Mouse (Mus musculus): ENCODE data around the gene Gramd4.
"Not testable (repeated sequence)": the region's sequence is repeated elsewhere in the genome, so short reads cannot be mapped to it uniquely, and the experiment has no call there.

The Gramd4 gene

DNA sequence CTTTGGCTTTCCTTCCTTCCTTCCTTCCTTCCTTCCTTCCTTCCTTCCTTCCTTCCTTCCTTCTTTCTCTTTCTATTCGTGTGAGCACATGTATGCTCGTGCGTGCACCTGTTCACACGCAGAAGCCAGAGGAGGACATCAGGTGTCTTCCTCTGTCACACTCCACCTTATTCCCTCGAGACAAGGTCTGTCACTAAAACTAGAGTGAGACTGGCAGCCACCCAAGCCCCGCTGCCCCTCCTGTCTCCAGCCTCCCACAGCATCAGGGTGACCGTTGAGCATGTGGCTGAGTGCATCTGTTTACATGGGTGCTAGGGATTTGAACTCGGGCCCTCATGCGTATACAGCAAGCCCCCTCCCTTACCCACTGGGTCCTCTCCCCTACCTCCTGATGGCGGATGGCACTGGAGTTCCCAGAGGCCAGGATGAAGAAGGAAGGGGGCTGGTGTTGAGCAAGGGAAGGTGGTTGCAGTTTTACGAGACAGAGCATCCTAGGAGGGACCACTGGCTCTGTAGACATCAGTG lies 30.8 kb downstream of the Gramd4 start:
- DNase-seq (ENCODE audit: extremely low read depth, insufficient read length, low spot score) = no peak

DNA sequence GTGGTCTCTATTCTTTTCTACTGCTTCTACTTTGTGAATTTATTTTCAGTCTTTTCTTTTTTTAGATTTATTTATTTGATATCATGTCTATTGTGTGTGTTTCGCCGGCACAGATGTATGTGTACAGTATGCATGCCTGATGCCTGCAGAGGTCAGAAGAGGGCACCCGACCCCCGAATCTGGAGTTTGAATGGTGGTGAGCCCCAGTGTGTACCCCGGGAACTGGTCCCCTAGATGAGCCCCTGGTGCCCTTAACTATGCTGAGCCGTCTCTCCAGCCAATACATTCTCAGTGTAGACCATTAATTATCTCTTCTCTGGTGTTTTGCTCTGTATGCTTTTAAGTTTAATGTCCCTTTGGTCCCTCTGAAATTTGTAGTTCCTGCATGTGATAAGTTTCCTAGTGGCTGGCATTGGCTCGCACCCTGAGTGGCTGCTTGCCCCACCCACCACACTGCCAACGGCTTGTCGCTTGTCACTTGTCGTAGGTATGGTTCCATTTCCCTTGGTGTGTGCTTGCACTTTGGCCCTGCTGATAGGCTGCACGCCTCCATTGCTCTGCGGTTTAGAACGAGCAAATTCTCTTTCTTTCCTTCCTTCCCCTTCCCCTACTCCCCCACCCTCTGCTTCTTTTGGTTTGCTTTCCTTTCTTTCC lies 31.7 kb downstream of the Gramd4 start:
- no peak for DNase-seq (ENCODE audit: extremely low read depth, insufficient read length, low spot score)

DNA sequence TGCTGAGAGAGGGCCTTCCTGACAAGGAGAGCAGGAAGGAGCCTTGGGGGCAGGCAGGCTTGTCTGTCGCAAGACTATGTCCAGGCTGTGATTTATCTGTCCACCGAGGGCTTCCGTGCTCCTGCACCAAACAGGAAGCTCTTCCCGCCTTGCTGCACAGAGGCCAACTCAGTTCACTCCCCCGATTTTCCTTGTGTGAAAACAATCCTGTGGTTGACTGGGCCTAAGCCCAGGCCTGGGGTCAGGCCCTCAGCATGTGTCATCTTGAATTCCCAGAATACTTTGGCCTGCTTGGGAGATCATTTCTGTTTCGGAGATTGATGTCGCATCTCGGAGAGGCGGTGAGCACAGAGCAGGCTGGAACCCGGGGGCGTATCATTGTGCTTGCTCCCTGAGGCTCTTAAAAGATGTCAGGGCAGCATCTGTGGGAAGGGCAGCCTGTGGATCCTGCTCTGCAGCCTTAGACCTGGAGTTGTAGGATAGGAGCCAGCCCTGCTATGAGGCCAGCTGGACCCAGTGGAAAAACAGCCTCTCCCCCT lies 32.6 kb downstream of the Gramd4 start:
- DNase-seq (ENCODE audit: extremely low read depth, insufficient read length, low spot score) = peak; percentile 87

DNA sequence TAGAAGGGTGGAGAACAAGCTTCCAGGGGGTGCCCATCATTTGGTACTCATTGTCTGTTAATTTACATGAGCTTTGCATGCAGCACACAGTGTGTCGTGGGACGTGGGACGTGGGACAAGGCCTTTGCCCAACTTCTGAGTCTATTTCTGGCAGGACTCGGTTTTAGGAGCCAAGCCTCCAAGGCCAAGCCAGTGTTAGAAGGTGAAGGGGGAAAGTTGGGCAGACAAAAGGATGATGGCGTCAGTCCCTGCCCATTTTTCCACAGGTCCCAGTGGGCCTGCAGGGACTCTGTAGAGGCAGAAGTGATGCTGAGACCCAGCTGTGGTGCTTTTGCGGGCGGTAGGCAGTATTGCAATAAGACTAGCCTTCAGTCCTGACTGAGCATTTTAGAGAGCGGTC lies 33.1 kb downstream of the Gramd4 start:
- no peak for DNase-seq (ENCODE audit: extremely low read depth, insufficient read length, low spot score)

DNA sequence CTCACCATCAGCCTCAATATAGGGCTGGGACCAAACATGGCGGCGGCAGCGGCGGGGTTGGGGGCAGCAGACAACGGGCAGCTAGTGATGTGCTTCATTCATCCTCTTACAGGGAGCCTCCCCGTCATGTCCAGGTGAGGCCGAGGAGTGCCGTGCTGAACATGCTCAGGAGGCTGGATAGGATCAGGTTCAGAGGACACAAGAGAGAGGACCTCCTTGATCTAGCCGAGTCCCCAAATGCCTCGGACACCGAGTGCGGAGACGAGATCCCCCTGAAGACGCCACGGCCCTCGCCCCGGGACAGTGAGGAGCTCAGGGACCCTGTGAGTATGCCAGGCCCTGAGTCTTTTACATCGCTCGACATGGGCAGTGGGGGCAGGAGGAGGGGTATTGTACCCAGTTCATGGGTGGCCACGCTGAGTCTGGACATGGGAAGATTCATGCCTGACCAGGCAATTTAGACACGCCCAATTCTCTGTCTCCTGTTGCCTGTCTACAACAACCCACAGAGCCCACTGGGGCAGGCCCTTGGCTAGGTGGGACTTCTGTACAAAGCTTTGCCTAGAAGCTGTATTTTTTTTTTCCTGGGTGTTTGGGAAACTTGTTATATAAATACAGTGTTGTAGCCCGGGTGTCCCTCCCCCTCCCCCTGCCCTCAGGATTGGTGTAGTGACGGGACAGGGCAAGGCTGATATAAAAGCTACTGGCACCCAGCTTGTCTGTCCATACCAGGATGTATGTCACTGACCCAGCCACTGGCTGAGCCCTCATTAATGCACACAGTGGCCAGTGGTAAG lies 33.9 kb downstream of the Gramd4 start:
- no peak for DNase-seq (ENCODE audit: extremely low read depth, insufficient read length, low spot score)

DNA sequence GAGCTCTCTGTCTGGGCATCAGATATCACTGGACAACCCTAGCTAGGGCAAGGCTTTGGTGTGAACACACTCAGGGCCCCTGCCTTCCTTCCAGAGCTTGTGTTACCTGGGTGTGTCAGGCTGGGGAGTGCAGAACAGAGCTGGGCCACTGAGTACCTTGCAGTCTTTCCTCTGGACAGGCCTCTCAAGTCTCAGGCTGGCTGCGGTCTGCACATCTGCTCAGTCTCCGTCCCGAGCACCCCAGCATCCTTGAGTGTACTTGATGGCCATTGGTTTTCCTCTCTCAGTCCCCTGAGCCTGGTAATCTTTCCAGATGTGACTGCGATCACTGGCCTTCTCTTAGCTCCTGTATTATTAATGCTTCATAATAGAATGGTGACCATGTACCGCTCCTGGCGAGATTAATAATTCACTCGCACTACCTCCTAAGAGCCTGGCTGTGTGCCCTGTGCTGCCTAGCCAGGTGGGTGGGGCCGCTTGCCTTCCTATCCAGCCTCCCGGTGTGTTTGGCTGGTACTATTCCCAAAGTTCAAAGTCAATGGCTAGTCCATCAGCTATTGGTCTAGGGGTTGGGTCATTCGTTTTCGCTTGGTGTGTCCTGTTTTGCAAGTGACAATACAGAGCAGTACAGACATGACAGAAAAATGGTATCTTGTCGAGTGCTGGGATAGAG lies 34.6 kb downstream of the Gramd4 start:
- no peak for DNase-seq (ENCODE audit: extremely low read depth, insufficient read length, low spot score)

DNA sequence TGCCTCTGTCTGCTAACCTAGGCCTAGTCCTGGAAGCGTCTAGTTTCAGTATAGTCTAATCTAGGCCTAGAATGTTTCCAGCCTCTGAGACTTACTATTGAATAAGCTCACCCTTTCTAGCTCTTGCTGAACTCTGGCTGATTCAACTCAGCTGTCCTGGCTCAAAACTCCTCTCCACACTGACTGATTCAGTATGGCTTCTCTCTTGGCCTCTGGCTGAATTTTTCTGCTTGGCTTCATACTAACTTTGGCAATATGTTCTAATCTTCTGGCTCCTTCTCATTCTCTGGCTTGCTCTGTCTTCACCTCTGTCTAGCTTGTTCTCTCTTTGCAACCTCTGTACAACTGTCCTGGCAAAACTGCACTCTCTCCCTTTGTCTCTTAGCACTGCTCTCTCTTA lies 35.7 kb downstream of the Gramd4 start:
- no peak for DNase-seq (ENCODE audit: extremely low read depth, insufficient read length, low spot score)

DNA sequence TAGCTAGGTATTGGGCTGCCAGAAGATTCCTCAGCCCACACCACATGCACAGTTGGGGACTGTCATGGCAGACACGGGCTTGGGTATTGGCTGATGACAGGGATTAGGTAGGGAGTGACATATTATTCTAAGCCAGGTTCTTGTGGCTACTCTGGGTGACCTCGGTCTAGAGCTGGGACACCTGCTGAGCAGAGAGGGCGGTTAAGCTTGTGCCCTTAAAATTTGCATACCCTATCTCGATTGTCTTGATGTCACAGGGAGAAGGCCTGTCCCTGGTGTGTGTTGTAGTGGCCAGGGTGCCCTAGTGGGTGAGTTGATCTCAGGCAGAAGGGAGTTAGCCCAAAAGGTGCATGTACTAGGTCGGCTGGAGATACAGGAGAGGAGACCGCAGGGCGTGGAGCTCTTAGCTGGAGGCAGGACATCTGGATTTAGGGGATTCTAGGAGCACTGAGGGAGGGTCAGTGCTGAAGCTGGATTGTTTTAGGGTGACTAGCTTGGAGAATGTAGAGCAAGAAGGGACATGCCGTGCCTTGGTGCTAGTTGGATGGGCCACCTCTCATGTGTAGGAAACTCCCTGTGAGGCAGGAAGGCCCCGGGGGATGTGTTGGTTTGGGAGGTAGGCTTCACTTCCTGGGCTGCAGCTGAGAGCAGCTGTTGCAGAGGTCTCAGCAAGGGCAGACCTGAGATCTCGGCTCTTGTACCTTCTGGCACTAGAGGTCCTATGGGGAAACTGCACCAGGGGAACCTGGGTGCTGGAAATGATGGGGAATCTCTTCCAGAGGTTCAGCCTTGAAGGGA lies 37.0 kb downstream of the Gramd4 start:
- DNase-seq (ENCODE audit: extremely low read depth, insufficient read length, low spot score) = no peak

DNA sequence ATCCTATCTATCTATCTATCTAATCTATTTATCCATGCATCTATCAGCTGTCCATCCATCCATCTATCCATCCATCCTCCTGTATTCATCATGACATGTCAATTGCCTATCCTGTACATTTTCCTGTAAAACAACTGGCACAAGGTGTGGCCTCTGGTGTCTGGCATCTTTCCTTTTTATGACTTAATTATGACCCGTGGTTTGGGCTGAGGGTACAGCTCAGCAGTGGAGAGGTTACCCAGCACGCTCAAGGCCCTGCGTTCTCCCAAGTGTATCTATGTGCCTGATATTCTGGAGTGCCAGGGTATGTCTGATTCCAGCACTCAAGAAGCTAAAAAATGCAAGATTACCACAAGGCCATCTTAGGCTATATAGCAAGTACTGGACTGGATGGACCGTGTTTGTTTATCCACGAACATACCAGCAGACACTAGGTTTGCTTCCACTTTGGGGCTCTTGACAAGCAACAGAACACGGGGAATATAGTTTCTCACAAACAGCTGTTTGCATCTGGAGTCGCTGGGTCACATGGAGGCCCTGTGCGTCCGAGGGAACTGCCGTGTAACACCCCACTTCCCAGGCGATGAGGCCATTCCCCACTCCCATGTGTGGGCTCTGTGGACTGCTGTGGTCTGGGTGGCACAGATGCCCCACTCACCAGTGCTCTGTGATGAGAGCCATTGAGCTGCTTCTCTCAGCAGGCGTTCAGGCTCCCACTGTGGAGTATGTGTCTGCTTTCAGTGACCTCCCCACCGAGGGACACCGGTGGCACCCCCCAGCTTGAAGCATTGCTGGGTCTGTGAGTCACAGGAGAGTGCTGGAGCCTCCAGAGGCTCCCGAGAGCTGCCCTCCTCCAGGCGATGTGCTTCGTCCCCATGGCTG lies 38.5 kb downstream of the Gramd4 start:
- DNase-seq (ENCODE audit: extremely low read depth, insufficient read length, low spot score) = peak; percentile 78

DNA sequence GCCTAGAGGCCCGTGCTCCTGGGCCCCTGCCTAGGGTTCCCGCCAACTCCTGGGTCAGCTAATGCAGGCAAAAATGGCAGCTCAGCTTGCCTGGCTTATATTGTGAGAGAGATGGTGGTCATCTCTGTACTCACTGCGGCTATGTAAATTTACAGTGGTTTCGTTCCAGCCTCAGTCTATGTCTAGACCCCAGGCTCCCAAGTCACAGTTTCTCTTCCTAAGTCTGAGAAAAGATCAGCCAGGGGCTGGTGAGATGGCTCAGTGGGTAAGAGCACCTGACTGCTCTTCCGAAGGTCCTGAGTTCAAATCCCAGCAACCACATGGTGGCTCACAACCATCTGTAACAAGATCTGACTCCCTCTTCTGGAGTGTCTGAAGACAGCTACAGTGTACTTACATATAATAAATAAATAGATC lies 39.1 kb downstream of the Gramd4 start:
- DNase-seq (ENCODE audit: extremely low read depth, insufficient read length, low spot score) = not testable (repeated sequence)

DNA sequence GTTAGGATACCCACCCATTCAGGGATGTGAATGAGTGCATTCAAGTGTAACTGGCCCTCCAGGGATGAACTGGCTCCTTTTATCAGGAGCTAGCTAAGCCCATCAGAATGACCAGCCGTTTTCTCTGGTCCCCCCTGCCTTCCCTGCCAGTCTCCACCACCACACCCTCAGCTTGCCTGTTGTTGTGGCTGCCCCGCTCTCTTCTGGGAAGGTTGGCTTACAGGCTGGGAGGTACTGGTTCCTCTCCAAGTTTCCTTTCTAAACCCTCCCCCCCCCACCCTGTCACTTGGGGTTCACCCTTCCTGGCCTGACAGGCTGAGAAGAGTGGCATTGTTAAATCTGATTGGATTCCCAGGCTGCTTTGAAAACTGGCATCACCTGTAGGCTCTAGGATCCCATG lies 40.4 kb downstream of the Gramd4 start:
- DNase-seq (ENCODE audit: extremely low read depth, insufficient read length, low spot score) = no peak

DNA sequence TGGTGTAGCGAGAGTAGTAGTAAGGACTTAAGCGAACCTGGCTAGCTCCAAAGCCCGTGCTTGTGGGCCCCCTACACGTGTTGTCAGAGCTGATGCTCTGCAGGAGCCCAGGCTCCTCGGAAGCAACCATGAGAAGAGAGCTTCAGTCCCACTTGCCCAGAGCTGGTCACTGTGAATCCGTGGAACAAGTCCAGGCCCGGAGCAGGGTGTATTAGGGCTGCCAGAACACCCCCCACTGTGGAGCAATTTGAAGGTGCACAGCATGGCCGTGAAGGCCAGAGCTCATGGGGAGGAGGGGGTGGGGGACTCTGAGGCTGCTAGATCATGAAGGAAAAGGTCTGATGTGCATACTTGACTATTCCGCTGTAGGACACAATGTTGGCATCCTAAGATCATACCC lies 44.1 kb downstream of the Gramd4 start:
- DNase-seq (ENCODE audit: extremely low read depth, insufficient read length, low spot score) = no peak

DNA sequence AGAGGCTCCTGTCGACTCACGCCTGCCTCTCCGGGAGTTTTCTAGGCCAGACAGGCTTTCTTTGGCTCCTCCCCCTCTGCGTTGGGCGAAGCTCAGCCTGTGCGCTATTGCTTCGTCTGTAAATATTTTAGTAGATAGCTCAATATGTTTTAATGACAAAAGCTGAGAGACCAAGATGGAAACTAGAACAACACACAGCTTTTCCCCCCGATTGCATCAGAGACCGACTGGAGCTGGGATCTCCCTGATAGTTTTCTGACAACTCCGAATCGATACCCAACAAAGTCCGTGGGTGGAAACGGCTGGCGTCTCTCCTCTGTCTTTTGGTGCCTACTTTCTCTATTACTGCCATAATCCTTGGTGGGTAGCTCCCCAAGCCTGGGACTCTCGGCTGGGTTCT lies 44.8 kb downstream of the Gramd4 start:
- DNase-seq (ENCODE audit: extremely low read depth, insufficient read length, low spot score) = no peak

DNA sequence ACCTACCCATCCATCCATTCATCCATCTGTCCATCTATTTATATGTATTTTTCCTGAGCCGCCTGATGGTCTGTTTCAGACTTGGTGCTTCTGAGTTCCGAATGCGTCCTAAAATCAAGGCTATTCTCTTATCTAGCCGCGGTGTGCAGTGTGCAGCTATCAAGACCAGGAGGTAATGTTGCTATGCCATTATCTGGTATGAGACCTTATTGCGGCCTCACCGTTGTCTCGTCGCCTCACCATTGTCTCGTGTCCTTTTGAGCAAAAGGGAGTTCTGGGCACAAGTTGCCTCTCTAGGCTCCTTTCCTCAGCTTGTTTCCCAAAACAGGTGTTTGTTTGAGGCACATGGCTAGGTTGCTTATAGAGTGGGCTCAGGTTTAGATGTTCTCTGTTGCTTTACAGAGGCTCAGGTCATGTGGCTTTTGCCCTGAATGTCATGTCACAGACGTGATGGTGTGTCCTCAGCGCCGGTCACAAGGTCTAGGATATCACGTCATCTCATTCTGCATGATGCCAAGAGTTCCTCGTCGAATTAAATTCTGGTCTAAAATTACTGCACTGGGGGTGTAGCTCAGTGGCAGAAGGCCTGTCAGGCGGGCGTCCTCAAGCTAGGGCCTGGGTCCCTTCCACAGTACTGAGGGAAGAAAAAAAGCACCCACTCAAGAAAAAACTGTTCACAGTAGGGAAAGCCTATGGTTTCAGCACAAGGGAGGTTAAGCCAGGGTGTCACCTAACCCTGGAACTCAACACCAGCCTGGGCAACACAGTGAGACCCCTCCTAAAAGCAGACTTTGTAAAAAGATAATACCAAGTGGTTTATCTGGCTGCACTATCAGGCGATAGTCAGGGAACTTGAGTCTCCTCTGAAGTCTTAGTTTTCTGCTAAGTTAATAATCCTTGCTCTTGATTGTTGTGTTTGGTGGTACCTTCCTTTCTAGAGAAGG lies 47.2 kb downstream of the Gramd4 start:
- DNase-seq (ENCODE audit: extremely low read depth, insufficient read length, low spot score) = no peak

DNA sequence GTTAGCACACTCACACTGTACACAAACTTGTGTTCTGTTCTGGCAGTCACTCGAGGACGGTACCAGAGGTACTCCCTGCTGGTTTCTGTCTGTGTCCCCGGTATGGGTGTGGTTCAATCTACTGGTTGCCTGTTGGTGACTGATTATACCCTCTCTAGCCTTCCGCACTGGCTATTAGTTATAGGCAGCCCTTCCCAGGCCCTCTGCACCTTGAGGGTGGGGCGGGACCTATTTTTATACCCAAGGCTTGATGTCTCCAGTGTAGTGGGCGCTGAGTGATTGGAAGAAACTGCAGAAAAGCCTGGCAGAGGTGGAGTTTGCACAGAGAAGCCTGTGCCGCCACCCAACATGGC lies 47.8 kb downstream of the Gramd4 start:
- no peak for DNase-seq (ENCODE audit: extremely low read depth, insufficient read length, low spot score)

DNA sequence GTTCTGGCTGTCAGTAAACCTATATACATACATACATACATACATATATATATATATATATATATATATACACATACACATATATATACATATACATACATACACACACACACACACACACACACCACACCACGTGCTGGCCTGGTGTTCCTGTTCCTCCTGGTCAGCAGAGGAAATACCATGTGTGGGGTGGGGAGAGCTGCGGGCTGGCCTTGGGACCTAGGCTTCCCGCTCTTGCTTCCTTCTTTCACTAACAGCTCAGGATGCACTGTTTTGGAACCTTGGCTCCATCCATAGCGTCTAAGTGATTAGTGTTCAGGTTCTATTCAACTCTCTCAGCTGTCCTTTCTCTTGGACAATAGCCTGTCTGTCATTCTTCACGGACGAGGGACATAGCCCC lies 48.3 kb downstream of the Gramd4 start:
- DNase-seq (ENCODE audit: extremely low read depth, insufficient read length, low spot score) = no peak

DNA sequence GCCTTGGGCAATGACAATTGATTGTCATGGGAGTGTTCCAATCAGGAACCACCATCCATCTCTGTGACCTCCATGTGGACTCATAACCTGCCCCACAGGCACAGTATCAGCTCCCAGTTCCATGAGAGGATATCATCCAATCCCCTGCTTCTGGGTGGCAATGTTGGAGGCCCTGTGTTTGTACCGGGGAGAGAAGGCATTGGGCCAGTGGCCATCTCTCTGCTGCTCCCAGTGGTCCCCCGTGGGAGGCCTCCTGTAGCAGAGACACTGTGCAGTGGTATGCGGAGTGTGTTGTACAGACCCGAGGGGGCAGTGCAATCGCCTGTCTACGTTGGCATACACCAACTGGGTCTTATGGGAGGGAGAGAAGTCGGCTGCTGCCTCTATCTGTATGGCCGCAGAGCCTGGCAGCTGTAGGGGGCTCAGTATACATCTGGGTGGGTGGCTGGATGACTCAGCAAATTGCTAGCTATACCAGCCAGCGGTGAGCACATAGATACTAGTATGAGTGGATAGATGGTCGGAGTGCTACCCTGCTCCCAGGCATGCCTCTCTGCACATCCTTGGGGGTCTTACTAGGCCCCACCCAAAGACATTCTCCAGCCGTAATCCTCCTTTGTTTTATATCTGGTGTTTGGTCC lies 50.5 kb downstream of the Gramd4 start:
- no peak for DNase-seq (ENCODE audit: extremely low read depth, insufficient read length, low spot score)

DNA sequence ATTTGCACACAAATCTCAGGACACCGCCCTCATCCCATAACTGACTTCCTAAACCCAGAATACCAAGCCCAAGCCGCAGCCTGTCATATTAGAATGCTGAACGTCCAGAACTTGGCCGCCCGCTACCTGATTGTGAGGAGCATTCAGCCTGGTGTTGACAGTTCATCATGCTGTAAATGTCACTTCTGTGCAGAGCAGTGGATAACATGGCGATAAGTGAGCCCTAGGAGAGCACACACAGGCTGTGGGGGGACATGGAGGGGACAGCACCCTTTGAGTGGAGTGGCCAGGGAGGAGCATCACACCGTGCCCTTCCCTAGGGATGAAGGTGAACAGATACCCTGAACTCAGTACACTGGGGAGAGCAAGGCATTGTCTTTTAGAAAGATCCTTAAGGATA lies 51.8 kb downstream of the Gramd4 start:
- no peak for DNase-seq (ENCODE audit: extremely low read depth, insufficient read length, low spot score)
